Mouse (Mus musculus): Measurements from ENCODE around the gene Rtl5. TPM values are rescaled to one million over a fixed set of nuclear protein-coding genes. Genes with fewer than 3 reads are reported as not detected.

The Rtl5 gene
- total RNA-seq, 2 experiments from 2014 or later, result 22.6 to 23.1 TPM

- no peak for DNase-seq (ENCODE audit: low spot score in 2 of 2)
Observed at GRCm38 (mm10) chrX:102017213-102017923, 53.7 kb downstream of the Rtl5 start.

Other genes starting within 250 kb of the Rtl5 start
- gene Nhsl2, start 221.9 kb downstream of the Rtl5 start, total RNA-seq (2021), result 10 to 100 TPM; 35.5 to 38.4 TPM
- 10 to 100 TPM; 20.3 to 33.4 TPM for gene Pin4, start 48.1 kb upstream of the Rtl5 start, total RNA-seq (2021)
- gene Ercc6l, start 85.8 kb upstream of the Rtl5 start, total RNA-seq (2021), result under 1 TPM in 1 of 2 experiments, not detected in 1; 0.14 TPM
- 100 to 1,000 TPM; 447 to 516 TPM for gene Rps4x, start 118.1 kb upstream of the Rtl5 start, total RNA-seq (2021)
- 1 to 10 TPM; 3.4 to 6.7 TPM for gene Cited1, start 180.9 kb upstream of the Rtl5 start, total RNA-seq (2021)